Mouse (Mus musculus) lung, postnatal 14 days (tissue): Measurements from ENCODE around the gene Olfr58.
"Not testable (repeated sequence)": the region's sequence is repeated elsewhere in the genome, so short reads cannot be mapped to it uniquely, and the experiment has no call there.

Experiments
- DNase-seq: peaks from one replicate; pipeline ENCODE4 v3.0.0; 2021

Olfr58 gene

DNA sequence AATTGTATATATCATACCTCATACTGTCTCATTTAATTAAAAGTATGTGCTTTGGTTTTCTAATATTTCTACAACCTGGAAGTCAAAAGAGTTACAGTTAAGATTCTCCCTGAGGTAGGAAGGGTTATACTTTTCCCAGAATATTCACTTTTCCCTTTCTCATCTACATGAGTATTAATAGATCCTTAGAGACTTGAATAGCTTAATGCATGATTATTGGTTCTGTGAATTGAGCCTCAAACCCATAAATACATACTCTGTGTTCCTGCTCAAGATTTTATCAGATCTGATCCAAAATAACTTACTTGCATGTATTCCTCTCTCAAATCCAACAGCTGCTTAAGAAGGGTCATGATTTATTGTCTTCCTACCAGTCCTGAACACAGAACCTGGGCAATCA is at the start of gene Olfr58:
TSS of gene Olfr58 (plus strand) at position 301 of the 400 bp plus-strand sequence.
- no peak for DNase-seq

DNA sequence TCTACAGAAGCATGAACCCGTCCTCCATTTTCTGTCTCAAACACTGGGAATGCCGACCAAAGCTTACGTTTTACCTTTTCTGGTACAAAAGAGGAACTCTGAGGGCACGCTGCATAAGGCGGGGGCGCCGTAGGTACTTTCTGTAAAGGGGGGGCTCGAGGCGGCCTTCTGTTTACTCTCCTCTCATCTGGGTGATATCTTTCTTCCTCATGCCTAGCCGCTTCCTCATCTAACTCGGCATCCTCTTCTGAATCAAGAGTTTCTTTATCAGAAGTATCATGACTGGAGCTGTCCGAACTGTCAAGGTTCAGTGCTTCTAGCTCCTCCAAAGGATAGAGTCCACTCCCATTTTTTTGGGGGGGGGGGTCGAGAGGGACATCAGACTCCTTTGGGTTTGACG is 10.9 kb upstream of the Olfr58 start:
- DNase-seq = no peak

DNA sequence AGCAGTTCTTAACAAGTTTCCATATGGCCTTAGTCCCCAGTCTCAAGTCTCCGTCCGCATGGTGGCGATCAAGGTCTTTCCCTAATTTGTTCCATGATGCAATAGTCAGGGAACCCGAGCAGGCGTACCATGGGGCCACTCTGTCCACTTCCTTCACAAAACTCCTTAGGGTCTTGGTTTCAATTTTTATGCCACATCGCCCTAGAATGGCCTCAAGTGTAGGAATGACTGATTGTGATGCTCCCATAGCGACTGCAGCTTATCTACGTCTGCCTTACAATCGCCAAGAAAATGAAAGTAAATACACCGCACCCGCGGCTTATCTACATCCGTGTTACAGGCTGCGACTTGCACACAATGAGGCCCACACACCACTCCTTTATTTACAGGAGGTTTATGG is 10.4 kb upstream of the Olfr58 start:
- DNase-seq = no peak

DNA sequence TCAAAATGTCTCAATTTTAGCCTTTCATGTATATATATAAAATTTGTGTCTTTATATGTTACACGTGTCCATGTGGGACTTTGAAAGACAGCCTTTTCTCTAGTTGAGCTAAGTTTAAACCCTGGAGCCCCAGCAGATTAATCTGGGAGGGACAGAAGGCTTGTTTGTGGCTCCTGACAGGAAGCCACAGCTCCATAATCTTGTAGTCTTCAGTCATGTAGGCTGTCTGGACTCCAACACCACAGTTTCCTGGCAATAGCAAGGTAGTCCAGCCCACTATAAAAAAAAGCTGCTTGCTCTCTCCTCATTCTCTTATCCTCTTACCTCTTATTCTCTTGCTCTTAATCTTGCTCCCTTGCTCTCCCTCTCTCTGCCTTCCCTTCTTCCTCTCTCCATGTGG is 22.9 kb downstream of the Olfr58 start:
- no peak for DNase-seq

DNA sequence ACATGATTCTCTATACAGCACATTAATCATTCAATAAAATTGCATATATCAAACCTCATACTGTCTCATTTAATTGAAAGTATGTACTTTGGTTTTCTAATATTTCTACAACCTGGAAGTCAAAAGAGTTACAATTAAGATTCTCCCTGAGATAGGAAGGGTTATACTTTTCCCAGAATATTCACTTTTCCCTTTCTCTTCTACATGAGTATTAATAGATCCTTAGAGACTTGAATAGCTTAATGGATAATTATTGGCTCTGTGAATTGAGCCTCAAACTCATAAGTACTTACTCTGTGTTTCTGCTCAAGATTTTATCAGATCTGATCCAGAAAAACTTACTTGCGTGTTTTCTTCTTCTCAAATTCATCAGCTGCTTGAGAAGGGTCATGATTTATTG is 24.5 kb downstream of the Olfr58 start, which contains the start of gene Olfr859:
TSS of gene Olfr859 (plus strand) at position 301 of the 400 bp plus-strand sequence.
- not testable (repeated sequence) for DNase-seq
